Mouse (Mus musculus): ENCODE measurements around the gene Tnn.

- TF ChIP-seq CTCF (IDR thresholded peaks at IDR 0.05; ENCODE audit: low read depth, low read length) = 0 out of 2 replicates have a peak, but pooled peaks have one; percentile 19
- TF ChIP-seq GATA1 (IDR thresholded peaks at IDR 0.05; ENCODE audit: borderline replicate concordance, low read length) = no peak
- no peak for TF ChIP-seq GATA2 (IDR thresholded peaks at IDR 0.05; ENCODE audit: borderline replicate concordance, low read depth, low read length)
- TF ChIP-seq POLR2AphosphoS5 (IDR thresholded peaks at IDR 0.05; ENCODE audit: insufficient replicate concordance, low read depth, low read length) = no peak
These were observed 41.4 kb upstream of the Tnn start, which contains the start of gene Mrps14 for GRCm38 (mm10) chr1:160194529-160195336.

Data from G1E (cell line).